Mouse (Mus musculus) midbrain, embryonic 12.5 days (tissue): ENCODE data around the gene Ccdc85b. TPM values are rescaled to one million over a fixed set of nuclear protein-coding genes. Genes with fewer than 3 reads are reported as not detected.
"Not testable (repeated sequence)": the region's sequence is repeated elsewhere in the genome, so short reads cannot be mapped to it uniquely, and the experiment has no call there.

Experiments used
- ATAC-seq: fragments of 200-750 bp; cut with Nextera tagmentation; 2 replicates; pipeline ENCODE4 v1.8.0; 2017; ENCODE audit warnings: low read depth, moderate TSS enrichment, moderate library complexity; ENCODE audit not compliant: low FRiP score
- H3K27ac ChIP-seq: fragments of 300-500 bp; sonication (generic); replicated peaks from 2 replicates; pipeline ENCODE4 v1.5.1; 2016; ENCODE audit warnings: mild to moderate bottlenecking
- H3K27me3 ChIP-seq: fragments of 300-500 bp; sonication (generic); 2 replicates; pipeline ENCODE4 v1.6.1; 2016; ENCODE audit warnings: mild to moderate bottlenecking
- H3K36me3 ChIP-seq: fragments of 300-500 bp; sonication (generic); 2 replicates; pipeline ENCODE4 v1.6.1; 2016
- H3K4me1 ChIP-seq: fragments of 300-500 bp; sonication (generic); 2 replicates; pipeline ENCODE4 v1.6.1; 2016
- H3K4me2 ChIP-seq: fragments of 300-500 bp; sonication (generic); replicated peaks from 2 replicates; pipeline ENCODE4 v1.6.1; 2016; ENCODE audit warnings: mild to moderate bottlenecking, moderate library complexity
- H3K4me3 ChIP-seq: fragments of 300-500 bp; sonication (generic); 2 replicates; pipeline ENCODE4 v1.5.1; 2016; ENCODE audit warnings: mild to moderate bottlenecking
- H3K9ac ChIP-seq: fragments of 300-500 bp; sonication (generic); replicated peaks from 2 replicates; pipeline ENCODE4 v1.6.1; 2016; ENCODE audit warnings: mild to moderate bottlenecking, moderate library complexity
- H3K9me3 ChIP-seq: fragments of 300-500 bp; sonication (generic); 2 replicates; pipeline ENCODE4 v1.6.1; 2016; ENCODE audit warnings: mild to moderate bottlenecking
- WGBS: fragments of 180-500 bp; shearing (Covaris S2); methylation state at CpG from one replicate; pipeline ENCODE4 v1.1.7; 2016; 5-methylcytosine and 5-hydroxymethylcytosine counted together
- polyA plus RNA-seq: library from polyadenylated mRNA; unstranded; fragments of >200 nt; fragmentation: Nextera tagmentation; extraction: Ambion mirVana; gene quantifications from 2 replicates; pipeline ENCODE4 v1.2.1, GENCODE M21; 2016

Ccdc85b gene
- polyA plus RNA-seq: 10.1 TPM in 2 replicates

DNA sequence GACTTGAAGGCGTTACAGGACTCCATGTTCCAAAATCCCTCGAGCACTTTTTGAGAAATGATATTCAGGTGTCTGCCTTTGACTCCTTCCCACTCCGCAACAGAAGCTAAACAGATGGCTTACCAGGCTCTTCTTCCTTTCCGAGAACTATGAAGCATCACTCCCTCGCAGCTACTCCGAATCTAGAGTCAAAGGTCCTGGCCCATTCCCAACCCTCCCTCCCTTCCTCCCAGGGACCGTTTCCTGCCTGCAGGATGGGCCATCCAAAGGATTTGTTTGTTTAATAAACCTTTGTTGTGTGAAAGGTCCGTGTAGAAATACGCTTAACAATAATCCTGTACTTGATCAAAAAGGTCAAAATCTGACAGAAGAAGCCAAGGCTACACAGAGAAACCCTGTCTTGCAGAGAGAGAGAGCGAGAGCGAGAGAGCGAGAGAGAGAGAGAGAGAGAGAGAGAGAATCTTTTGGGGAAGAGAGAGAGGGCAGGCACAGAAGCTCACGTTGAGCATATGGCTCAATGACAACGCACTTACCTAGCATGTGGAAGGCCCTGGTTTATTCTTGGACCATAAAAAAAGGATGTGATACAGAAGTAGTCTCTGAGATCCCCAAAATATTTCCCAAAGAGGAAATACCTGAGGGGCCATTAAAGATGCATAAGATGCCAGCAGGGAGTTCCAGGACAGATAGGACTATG is at the start of gene Ccdc85b:
Gene Ccdc85b (minus strand): TSS at position 149 of the 697 bp plus-strand sequence.
- H3K9me3 ChIP-seq: no peaks in the 10 kb centered on the region
- H3K27me3 ChIP-seq: peaks cover 15% of the 10 kb centered on the region
- peak within 1 kb of the TSS; percentile 72 for H3K4me3 ChIP-seq
- peak within 1 kb of the TSS; percentile 83 for H3K9ac ChIP-seq
- H3K27ac ChIP-seq: peak within 1 kb of the TSS; percentile 87
- WGBS: 16% methylated on average over 14 of the region's 14 CpGs
- H3K4me2 ChIP-seq: peak within 1 kb of the TSS; percentile 98
- ATAC-seq: no peak
- H3K36me3 ChIP-seq: peaks cover 16% of the 10 kb centered on the region
- H3K4me1 ChIP-seq: peaks cover 43% of the 10 kb centered on the region

GRCm38 (mm10) chr19:5503687-5504086 is 46.0 kb upstream of the Ccdc85b start, which contains the start of gene 1700020D05Rik:
TSS of gene 1700020D05Rik (minus strand) at chr19:5503787.
- no peaks in the 10 kb centered on the region; the same call in 1 of the 2 replicates for H3K27me3 ChIP-seq
- ATAC-seq: no peak
- no peak within 1 kb of the TSS for H3K4me3 ChIP-seq
- H3K27ac ChIP-seq: no peak within 1 kb of the TSS
- 0 out of 2 replicates have a peak, but pooled peaks cover 4% of the 10 kb centered on the region for H3K9me3 ChIP-seq
- peaks cover 3% of the 10 kb centered on the region; the same call in 1 of the 2 replicates for H3K36me3 ChIP-seq
- H3K9ac ChIP-seq: no peak within 1 kb of the TSS
- no peak within 1 kb of the TSS for H3K4me2 ChIP-seq
- H3K4me1 ChIP-seq: no peaks in the 10 kb centered on the region
- WGBS: 58% methylated on average over 17 of the region's 17 CpGs

GRCm38 (mm10) chr19:5500330-5500875 is 42.7 kb upstream of the Ccdc85b start:
- Histone ChIP-seq H3K4me3 (no peak overlapping the region), H3K4me1 (no peaks in the 10 kb centered on the region), H3K27ac (no peak overlapping the region), H3K9me3 (no peaks in the 10 kb centered on the region), H3K9ac (no peak overlapping the region), H3K4me2 (no peak overlapping the region), H3K36me3 (peaks cover 30% of the 10 kb centered on the region), H3K27me3 (no peaks in the 10 kb centered on the region; the same call in 1 of the 2 replicates)
- no peak for ATAC-seq
- 91% methylated on average over 2 of the region's 2 CpGs for WGBS

DNA sequence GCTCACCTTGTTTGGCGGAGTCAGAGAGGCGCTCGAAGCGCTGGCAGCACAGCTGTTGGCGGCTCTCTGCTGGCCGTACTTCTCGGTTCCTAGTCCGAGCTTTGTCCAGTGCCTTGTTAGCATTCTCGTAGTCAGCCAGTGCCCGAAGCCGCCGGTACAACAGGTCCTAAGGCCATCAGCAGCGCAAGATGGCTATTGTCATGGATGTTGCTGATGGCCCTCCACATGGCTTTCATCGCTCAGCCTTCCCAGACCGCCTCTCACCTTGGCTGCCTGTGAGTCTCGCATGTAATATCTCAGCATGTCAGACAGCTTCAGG is 38.3 kb upstream of the Ccdc85b start:
- Histone ChIP-seq H3K9me3 (no peaks in the 10 kb centered on the region), H3K36me3 (peaks cover 58% of the 10 kb centered on the region), H3K9ac (no peak overlapping the region), H3K27me3 (no peaks in the 10 kb centered on the region), H3K4me2 (no peak overlapping the region), H3K4me3 (no peak overlapping the region), H3K4me1 (peaks cover 18% of the 10 kb centered on the region), H3K27ac (0 out of 2 replicates have a peak overlapping the region, but pooled peaks have one; percentile 17)
- WGBS: 87% methylated on average over 16 of the region's 16 CpGs
- ATAC-seq: no peak

DNA sequence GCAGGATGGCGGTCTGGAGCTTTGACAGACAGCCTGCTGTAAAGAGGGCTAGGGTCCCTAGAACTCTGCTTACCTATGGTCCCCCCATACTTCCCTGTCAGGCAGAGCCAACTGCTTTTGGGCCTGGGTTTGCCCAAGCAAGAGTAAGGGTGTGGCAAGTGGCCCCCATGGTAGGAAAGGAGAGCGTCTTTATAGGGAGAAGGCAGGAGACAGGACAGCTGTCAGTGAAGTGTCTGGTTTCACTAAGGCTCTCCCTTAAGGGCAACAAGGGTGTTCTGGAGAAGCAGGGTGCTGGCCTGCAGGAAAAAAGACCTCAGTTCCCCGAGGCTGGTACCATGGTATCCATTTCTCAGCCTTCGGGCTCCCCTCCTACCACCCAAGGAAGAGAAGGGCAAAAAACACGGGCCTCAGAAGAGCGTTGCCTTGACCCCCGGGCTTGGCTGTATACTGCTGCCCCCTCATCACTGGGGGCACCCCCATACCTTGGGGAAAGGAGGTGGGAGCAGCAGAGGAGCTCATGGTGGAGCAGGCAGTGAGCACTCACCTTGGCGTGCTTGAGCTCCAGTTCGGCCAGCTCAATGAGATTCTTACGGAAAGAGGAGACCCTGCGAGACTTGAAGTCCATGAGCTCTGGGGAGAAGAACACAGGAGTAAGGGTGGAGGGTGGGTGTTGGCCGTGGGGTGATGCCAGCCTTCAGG is 37.8 kb upstream of the Ccdc85b start:
- H3K36me3 ChIP-seq: peaks cover 58% of the 10 kb centered on the region
- H3K4me3 ChIP-seq: no peak overlapping the region
- no peak overlapping the region for H3K9ac ChIP-seq
- peaks cover 18% of the 10 kb centered on the region for H3K4me1 ChIP-seq
- no peak for ATAC-seq
- no peak overlapping the region for H3K27ac ChIP-seq
- no peak overlapping the region for H3K4me2 ChIP-seq
- no peaks in the 10 kb centered on the region for H3K27me3 ChIP-seq
- H3K9me3 ChIP-seq: no peaks in the 10 kb centered on the region
- WGBS: 81% methylated on average over 12 of the region's 12 CpGs

DNA sequence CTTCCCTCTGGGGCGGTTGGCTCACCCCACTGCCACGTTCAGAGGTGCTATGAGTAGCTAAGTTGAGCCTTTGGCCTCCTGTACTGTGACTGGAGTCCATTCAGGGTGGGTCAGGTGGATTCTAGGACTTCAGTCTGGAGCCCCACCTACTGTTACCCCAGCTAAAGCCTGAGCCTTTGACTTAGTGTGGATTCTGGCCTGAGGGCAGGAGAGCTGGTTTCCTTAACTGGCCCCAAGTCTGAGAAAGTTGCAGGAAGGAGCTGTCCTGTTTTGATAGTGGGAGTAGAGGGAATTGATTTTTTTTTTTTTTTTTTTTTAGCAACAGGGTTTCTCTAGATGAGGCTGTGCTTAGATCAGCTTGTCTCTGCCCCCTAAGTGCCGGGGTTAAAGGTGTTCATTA is 36.6 kb upstream of the Ccdc85b start:
- no peak overlapping the region for H3K9ac ChIP-seq
- H3K4me1 ChIP-seq: peaks cover 18% of the 10 kb centered on the region
- H3K9me3 ChIP-seq: no peaks in the 10 kb centered on the region
- no peak for ATAC-seq
- H3K27ac ChIP-seq: no peak overlapping the region
- no peaks in the 10 kb centered on the region for H3K27me3 ChIP-seq
- peaks cover 58% of the 10 kb centered on the region for H3K36me3 ChIP-seq
- no peak overlapping the region for H3K4me2 ChIP-seq
- H3K4me3 ChIP-seq: no peak overlapping the region
- WGBS: 84% methylated on average over 3 of the region's 3 CpGs

DNA sequence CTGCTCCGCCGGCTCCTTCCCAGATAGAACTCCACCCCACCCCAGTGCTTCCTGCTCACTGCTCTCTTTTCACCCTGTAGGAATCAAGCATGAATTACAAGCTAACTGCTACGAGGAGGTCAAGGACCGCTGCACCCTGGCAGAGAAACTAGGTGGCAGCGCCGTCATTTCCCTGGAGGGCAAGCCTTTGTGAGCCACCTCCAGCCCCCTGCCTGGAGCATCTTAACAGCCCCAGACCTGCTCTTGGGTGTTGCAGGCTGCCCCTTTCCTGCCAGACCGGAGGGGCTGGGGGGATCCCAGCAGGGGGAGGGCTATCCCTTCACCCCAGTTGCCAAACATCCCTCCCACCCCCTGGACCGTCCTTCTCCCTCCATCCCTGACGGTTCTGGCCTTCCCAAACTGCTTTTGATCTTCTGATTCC is 35.6 kb upstream of the Ccdc85b start:
- H3K4me1 ChIP-seq: peaks cover 21% of the 10 kb centered on the region
- 67% methylated on average over 9 of the region's 9 CpGs for WGBS
- ATAC-seq: not testable (repeated sequence)

DNA sequence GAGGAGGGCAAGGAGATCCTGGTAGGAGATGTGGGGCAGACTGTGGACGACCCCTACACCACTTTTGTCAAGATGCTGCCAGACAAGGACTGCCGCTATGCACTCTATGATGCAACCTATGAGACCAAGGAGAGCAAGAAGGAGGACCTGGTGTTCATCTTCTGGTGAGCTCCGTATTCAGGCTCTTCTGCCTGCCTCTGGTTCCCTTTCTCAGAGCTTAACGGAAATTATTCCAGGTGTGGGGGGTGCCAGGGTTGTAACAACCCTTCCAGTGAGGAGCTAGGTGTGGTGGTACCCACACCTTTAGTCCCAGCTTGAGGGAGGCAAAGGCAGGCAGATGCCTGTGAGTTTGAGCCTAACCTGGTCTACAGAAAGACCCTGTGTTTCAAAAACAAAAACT is 34.9 kb upstream of the Ccdc85b start:
- H3K4me3 ChIP-seq: 0 out of 2 replicates have a peak overlapping the region, but pooled peaks have one; percentile 3
- peak overlapping the region; percentile 70 for H3K4me2 ChIP-seq
- H3K9me3 ChIP-seq: no peaks in the 10 kb centered on the region
- WGBS: 85% methylated on average over 4 of the region's 4 CpGs
- no peak for ATAC-seq
- no peak overlapping the region for H3K27ac ChIP-seq
- H3K9ac ChIP-seq: no peak overlapping the region
- H3K27me3 ChIP-seq: no peaks in the 10 kb centered on the region
- H3K4me1 ChIP-seq: peaks cover 22% of the 10 kb centered on the region
- peaks cover 53% of the 10 kb centered on the region for H3K36me3 ChIP-seq

More for the DNA sequence above, 35.6 kb upstream of the Ccdc85b start:
- H3K4me2 ChIP-seq, H3K9me3 ChIP-seq, H3K4me3 ChIP-seq, H3K27me3 ChIP-seq, H3K27ac ChIP-seq, H3K9ac ChIP-seq: not testable (repeated sequence)
- peaks cover 58% of the 10 kb centered on the region for H3K36me3 ChIP-seq

DNA sequence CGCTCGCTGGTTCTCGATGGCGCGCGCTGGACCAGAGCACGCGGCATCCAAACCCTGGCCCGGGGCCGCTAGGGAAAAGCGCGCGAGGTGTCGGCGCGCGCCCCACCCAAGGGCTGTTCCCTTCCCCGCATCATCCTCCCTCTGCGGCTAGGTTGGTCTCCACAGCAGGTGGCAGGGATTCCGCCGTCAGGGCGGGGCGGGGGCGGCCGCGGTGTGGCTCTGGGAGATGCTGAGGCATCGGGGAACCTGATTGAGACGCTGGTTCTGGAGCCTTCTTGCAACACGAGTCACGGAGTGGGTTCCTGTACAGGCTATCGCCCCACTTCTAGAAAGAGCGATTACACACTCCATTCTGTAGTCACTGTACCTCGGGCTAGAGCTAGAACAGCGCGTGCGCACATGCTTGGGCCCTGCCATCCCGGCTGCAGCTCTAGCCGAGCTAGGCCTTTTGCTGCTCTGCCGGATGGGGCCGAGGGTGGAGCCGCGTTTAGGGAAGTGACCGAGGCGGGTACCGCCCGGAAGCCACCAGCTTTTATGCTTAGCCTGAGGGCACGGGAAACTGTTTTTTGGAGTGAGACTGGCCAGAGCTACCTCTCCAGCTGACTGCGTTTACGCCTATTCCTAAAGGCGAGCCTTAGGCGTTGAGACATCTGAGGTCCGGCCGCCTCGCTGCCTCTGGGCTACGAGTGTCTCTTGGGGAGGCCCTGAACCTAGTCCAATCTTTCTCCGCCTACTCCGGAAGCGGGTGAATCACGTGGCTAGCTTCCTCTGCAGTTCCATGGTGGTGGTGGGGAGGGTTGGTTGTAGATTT is 33.4 kb upstream of the Ccdc85b start:
- WGBS: under 1% methylated on average over 54 of the region's 59 CpGs
- peak; percentile 24 for ATAC-seq
- peaks cover 31% of the 10 kb centered on the region for H3K4me1 ChIP-seq

GRCm38 (mm10) chr19:5490313-5490897 is 32.7 kb upstream of the Ccdc85b start, which contains the start of gene Cfl1:
TSS of gene Cfl1 (plus strand) at chr19:5490455.
- Histone ChIP-seq H3K9ac (peak within 1 kb of the TSS; percentile 98), H3K4me2 (peak within 1 kb of the TSS; percentile 70), H3K27ac (peak within 1 kb of the TSS; percentile 99), H3K27me3 (no peaks in the 10 kb centered on the region), H3K4me3 (peak within 1 kb of the TSS; percentile 90), H3K36me3 (peaks cover 42% of the 10 kb centered on the region), H3K9me3 (no peaks in the 10 kb centered on the region), H3K4me1 (peaks cover 31% of the 10 kb centered on the region)
- under 1% methylated on average over 62 of the region's 62 CpGs for WGBS
- ATAC-seq: peak; percentile 61

More for the DNA sequence above, 33.4 kb upstream of the Ccdc85b start:
- Histone ChIP-seq H3K4me3 (peak overlapping the region; percentile 90), H3K4me2 (peak overlapping the region; percentile 70), H3K27ac (peak overlapping the region; percentile 99), H3K9me3 (no peaks in the 10 kb centered on the region), H3K36me3 (peaks cover 42% of the 10 kb centered on the region), H3K9ac (peak overlapping the region; percentile 98), H3K27me3 (no peaks in the 10 kb centered on the region)

- Histone ChIP-seq H3K4me3 (peak overlapping the region; percentile 90), H3K4me1 (peaks cover 31% of the 10 kb centered on the region), H3K4me2 (peak overlapping the region; percentile 70), H3K27ac (peak overlapping the region; percentile 99), H3K36me3 (peaks cover 44% of the 10 kb centered on the region)
- not testable (repeated sequence) for ATAC-seq, H3K9ac ChIP-seq, H3K9me3 ChIP-seq, H3K27me3 ChIP-seq
- 54% methylated on average over 10 of the region's 10 CpGs for WGBS
Measured at GRCm38 (mm10) chr19:5489721-5490120, 32.0 kb upstream of the Ccdc85b start.
